26 mouse cellular contexts compared by ENCODE assay signal in genomic region chr9:89305637-89306036, GRCm38 (mm10).
"Had no signal": no experiment of that assay in that cellular context is flagged by ENCODE, and none has a peak within 500 bp of the region (broad histone marks: within the 10 kb centered on the region; RNA-seq: fewer than 3 reads in every experiment).

No protein-coding gene starts in this region.

- H3K27me3 ChIP-seq: heart, embryonic 12.5 days; hindbrain, embryonic 12.5 days; intestine, embryonic 15.5 days; limb, embryonic 12.5 days; liver, embryonic 13.5 days; liver, embryonic 15.5 days had no signal

- H3K36me3 ChIP-seq: heart, embryonic 12.5 days; hindbrain, embryonic 10.5 days; hindbrain, embryonic 12.5 days; intestine, embryonic 15.5 days; limb, embryonic 10.5 days; limb, embryonic 12.5 days; liver, embryonic 13.5 days; liver, embryonic 15.5 days had no signal

- H3K4me3 ChIP-seq: gastrocnemius, adult 2 months; heart, adult 2 months; heart, embryonic 12.5 days; hindbrain, embryonic 10.5 days; hindbrain, embryonic 12.5 days; intestine, embryonic 15.5 days; layer of hippocampus, adult 2 months; left cerebral cortex, adult 2 months; limb, embryonic 10.5 days; limb, embryonic 12.5 days; liver, embryonic 13.5 days; liver, embryonic 15.5 days had no signal

- ATAC-seq: hindbrain, embryonic 16.5 days; inflammation-experienced regulatory T-cells, adult 6 months; intestine, embryonic 15.5 days; intestine, postnatal 0 days had no signal

- H3K9ac ChIP-seq: heart, embryonic 12.5 days; hindbrain, embryonic 12.5 days; hindbrain, embryonic 14.5 days; intestine, embryonic 15.5 days; limb, embryonic 12.5 days; liver, embryonic 13.5 days; liver, embryonic 15.5 days had no signal

- H3K4me2 ChIP-seq: heart, embryonic 12.5 days; hindbrain, embryonic 12.5 days; hindbrain, embryonic 14.5 days; intestine, embryonic 15.5 days; limb, embryonic 12.5 days; liver, embryonic 11.5 days; liver, embryonic 13.5 days; liver, embryonic 15.5 days had no signal

- H3K27ac ChIP-seq: gastrocnemius, adult 2 months; heart, adult 2 months; hindbrain, embryonic 10.5 days; hindbrain, embryonic 12.5 days; hindbrain, embryonic 14.5 days; intestine, embryonic 15.5 days; layer of hippocampus, adult 2 months; left cerebral cortex, adult 2 months; limb, embryonic 10.5 days; limb, embryonic 12.5 days; liver, embryonic 13.5 days; liver, embryonic 15.5 days had no signal

- H3K4me1 ChIP-seq: heart, embryonic 12.5 days; hindbrain, embryonic 10.5 days; hindbrain, embryonic 12.5 days; intestine, embryonic 15.5 days; limb, embryonic 10.5 days; liver, embryonic 13.5 days; liver, embryonic 15.5 days had no signal

- DNase-seq: gastrocnemius, adult 2 months; gastrocnemius, postnatal 10 days; gastrocnemius, postnatal 25 days; heart, adult 2 months; heart, postnatal 10 days; heart, postnatal 4 days; kidney, adult 18-20 months; kidney, adult 8-10 months; kidney, postnatal 14 days; kidney, postnatal 36 days; liver; liver, embryonic 13.5 days had no signal

- H3K9me3 ChIP-seq: heart, embryonic 12.5 days; hindbrain, embryonic 10.5 days; hindbrain, embryonic 12.5 days; intestine, embryonic 15.5 days; limb, embryonic 10.5 days; limb, embryonic 12.5 days; liver, embryonic 13.5 days; liver, embryonic 15.5 days had no signal
